Mouse (Mus musculus): Measurements from ENCODE around the gene Pink1.

Gene Pink1

GRCm38 (mm10) chr4:138326077-138326695, at the start of gene Pink1:
Gene Pink1, minus strand, starts transcription at chr4:138326307.
- in situ Hi-C loops (cut with MboI), result no loop called here

GRCm38 (mm10) chr4:138375117-138375516, 49.0 kb upstream of the Pink1 start:
- in situ Hi-C loops (cut with MboI), result no loop called here

GRCm38 (mm10) chr4:138370996-138371516, 44.9 kb upstream of the Pink1 start:
- in situ Hi-C loops (cut with MboI), result no loop called here

- in situ Hi-C loops (cut with MboI), result no loop called here
These were observed 42.6 kb upstream of the Pink1 start for GRCm38 (mm10) chr4:138368498-138369260.

- in situ Hi-C loops (cut with MboI), result no loop called here
These were observed 41.8 kb upstream of the Pink1 start, which contains the start of gene Cda for GRCm38 (mm10) chr4:138367641-138368497. Gene Cda, minus strand, starts transcription at chr4:138367992.

GRCm38 (mm10) chr4:138366561-138366960, 40.5 kb upstream of the Pink1 start:
- in situ Hi-C loops (cut with MboI), result no loop called here

- in situ Hi-C loops (cut with MboI), result no loop called here
These were observed 37.4 kb upstream of the Pink1 start for GRCm38 (mm10) chr4:138363511-138363910.

- in situ Hi-C loops (cut with MboI), result no loop called here
These were observed 36.8 kb upstream of the Pink1 start for GRCm38 (mm10) chr4:138362883-138363282.

- in situ Hi-C loops (cut with MboI), result no loop called here
These were observed 35.3 kb upstream of the Pink1 start for GRCm38 (mm10) chr4:138361370-138361821.

- in situ Hi-C loops (cut with MboI), result no loop called here
These were observed 32.1 kb upstream of the Pink1 start for GRCm38 (mm10) chr4:138358176-138358575.

GRCm38 (mm10) chr4:138356551-138356950, 30.4 kb upstream of the Pink1 start:
- in situ Hi-C loops (cut with MboI), result no loop called here

GRCm38 (mm10) chr4:138356141-138356540, 30.0 kb upstream of the Pink1 start:
- in situ Hi-C loops (cut with MboI), result no loop called here

- in situ Hi-C loops (cut with MboI), result no loop called here
These were observed 29.4 kb upstream of the Pink1 start for GRCm38 (mm10) chr4:138355496-138355895.

- in situ Hi-C loops (cut with MboI), result no loop called here
These were observed 27.5 kb upstream of the Pink1 start for GRCm38 (mm10) chr4:138353438-138354171.

- in situ Hi-C loops (cut with MboI), result no loop called here
These were observed 26.6 kb upstream of the Pink1 start for GRCm38 (mm10) chr4:138352692-138353091.

GRCm38 (mm10) chr4:138351821-138352220, 25.7 kb upstream of the Pink1 start:
- in situ Hi-C loops (cut with MboI), result no loop called here

- in situ Hi-C loops (cut with MboI), result no loop called here
These were observed 22.6 kb upstream of the Pink1 start for GRCm38 (mm10) chr4:138348716-138349115.

GRCm38 (mm10) chr4:138347280-138347679, 21.2 kb upstream of the Pink1 start:
- in situ Hi-C loops (cut with MboI), result no loop called here

GRCm38 (mm10) chr4:138344891-138345545, 18.9 kb upstream of the Pink1 start:
- in situ Hi-C loops (cut with MboI), result no loop called here

GRCm38 (mm10) chr4:138343341-138343837, 17.3 kb upstream of the Pink1 start:
- in situ Hi-C loops (cut with MboI), result no loop called here

- in situ Hi-C loops (cut with MboI), result no loop called here
These were observed 16.7 kb upstream of the Pink1 start for GRCm38 (mm10) chr4:138342778-138343177.
